Mouse (Mus musculus) C2C12 (cell line): ENCODE data around the gene Spon1.

Experiments
- CEBPB ChIP-seq: IDR thresholded peaks from one replicate; pipeline ENCODE4 v1.6.1; 2011; ENCODE audit warnings: low read depth, mild to moderate bottlenecking, control low read depth, moderate library complexity
- CTCF ChIP-seq: IDR thresholded peaks from one replicate; pipeline ENCODE4 v1.5.1; 2011; ENCODE audit not compliant: control insufficient read depth, insufficient read depth, insufficient read length
- FOSL1 ChIP-seq: IDR thresholded peaks from one replicate; pipeline ENCODE4 v1.8.0; 2011; ENCODE audit warnings: mild to moderate bottlenecking, low read length; ENCODE audit not compliant: poor library complexity, insufficient read depth, severe bottlenecking
- MAX ChIP-seq: IDR thresholded peaks from one replicate; pipeline ENCODE4 v1.6.1; 2011; ENCODE audit warnings: mild to moderate bottlenecking, control low read depth
- MYOD1 ChIP-seq: IDR thresholded peaks from one replicate; pipeline ENCODE4 v1.6.1; 2011; ENCODE audit warnings: low read depth; ENCODE audit not compliant: control insufficient read depth, insufficient read length
- MYOG ChIP-seq: IDR thresholded peaks from one replicate; pipeline ENCODE4 v1.6.1; 2011; ENCODE audit not compliant: control insufficient read depth, insufficient read length; ENCODE audit errors: extremely low read depth
- USF1 ChIP-seq: IDR thresholded peaks from one replicate; pipeline ENCODE4 v1.6.1; 2011; ENCODE audit warnings: low read depth, mild to moderate bottlenecking, control low read depth, moderate library complexity

DNA sequence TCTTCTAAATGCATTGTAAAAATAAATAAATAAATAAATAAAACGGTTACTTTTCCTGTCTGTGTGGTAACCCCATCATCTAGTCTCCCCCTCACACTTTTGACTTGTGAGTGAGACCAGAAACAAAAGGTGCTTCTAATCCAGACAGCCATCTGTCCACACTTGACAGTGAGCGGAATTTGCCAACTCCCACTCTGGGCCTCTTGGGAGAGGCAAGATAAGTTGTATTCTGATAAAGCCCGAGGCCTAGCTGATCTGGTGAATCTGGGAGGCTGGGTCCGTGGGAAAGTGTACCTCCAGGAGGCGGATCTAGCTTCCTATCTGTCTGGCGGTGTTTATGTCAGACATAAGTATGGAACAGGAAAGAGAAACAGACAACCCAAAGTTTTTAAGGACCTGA is 52.3 kb downstream of the Spon1 start:
- TF ChIP-seq CTCF = no peak
- TF ChIP-seq USF1 = no peak
- no peak for TF ChIP-seq MAX
- no peak for TF ChIP-seq MYOD1
- TF ChIP-seq FOSL1 = no peak
- TF ChIP-seq MYOG = no peak
- no peak for TF ChIP-seq CEBPB
